Mouse (Mus musculus) kidney, adult 2 months (tissue): ENCODE measurements around the gene Dlgap4.

ENCODE experiments used
- CTCF ChIP-seq: fragments of 200-500 bp; conservative IDR thresholded peaks from 2 replicates; pipeline ENCODE4 v1.5.1; 2011; ENCODE audit warnings: low read depth, mild to moderate bottlenecking, control low read depth, low read length, moderate library complexity, mixed read lengths; ENCODE audit not compliant: insufficient read depth, insufficient read length
- POLR2A ChIP-seq: fragments of 200-500 bp; IDR thresholded peaks from one replicate; pipeline ENCODE4 v1.6.1; 2011; ENCODE audit warnings: low read depth, low read length, control low read depth

DNA sequence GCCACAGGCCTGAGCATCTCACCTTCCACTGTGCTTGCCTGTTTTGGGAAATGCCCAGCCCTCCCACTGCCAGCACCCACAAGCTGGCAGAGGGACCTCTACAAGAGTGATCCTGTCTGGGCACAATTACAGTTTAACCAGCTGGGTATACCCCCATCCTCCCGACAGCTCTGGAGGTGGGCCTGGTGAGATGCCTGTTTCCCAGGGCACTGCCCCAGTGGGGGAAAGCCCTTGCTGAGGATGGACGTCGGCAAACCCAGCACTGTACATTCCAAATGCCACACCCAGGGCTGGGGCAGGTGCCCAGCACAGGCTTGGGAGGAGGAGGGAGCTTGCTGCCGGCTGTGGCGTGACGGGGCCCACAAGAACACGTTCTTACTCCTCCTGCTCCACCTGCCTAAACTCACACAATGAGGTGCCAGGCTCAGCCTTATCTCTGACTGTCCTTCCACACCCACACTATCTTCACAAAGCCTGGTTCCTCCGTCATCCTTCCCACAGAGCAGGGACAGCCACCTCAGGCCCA is 51.6 kb downstream of the Dlgap4 start:
- TF ChIP-seq CTCF (no peak), POLR2A (no peak)
